Comparison of ENCODE assay signal across 10 mouse cellular contexts in the genomic region with DNA sequence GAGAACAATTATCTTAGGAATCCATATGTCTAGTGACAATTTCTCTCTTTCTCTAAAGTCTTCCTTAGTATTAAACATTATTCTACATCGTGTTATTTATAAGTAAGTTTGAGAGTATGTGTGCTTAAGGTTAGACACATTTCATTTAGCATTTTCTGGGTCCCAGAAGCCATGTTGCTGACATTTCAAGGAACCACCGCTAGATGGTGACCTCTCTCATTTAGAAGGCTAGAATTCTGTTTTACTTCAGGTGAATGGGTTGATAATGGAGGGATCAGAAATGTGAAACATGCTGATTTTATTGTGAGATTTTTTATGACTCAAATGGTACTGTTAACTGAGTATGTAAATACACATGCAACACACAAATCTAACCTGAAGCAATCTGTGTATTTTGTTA.
A peak's percentile ranks its signal among the peaks of the same experiment; 100 is the strongest.
DNase-seq lines count a peak whose midpoint lies in the region; ATAC-seq and TF ChIP-seq lines count a peak whose summit lies in the region.
"Had no signal": no experiment of that assay in that cellular context is flagged by ENCODE, and none has a peak within 500 bp of the region (broad histone marks: within the 10 kb centered on the region; RNA-seq: fewer than 3 reads in every experiment).

No protein-coding gene starts in this region.

- no peaks in the 10 kb centered on the region for H3K79me2 ChIP-seq in heart, adult 2 months (replicated peaks; ENCODE audit: control insufficient read depth, insufficient read depth, low read length)

- no peak for ATAC-seq in lung, embryonic 14.5 days (ENCODE audit: insufficient read depth)
- ATAC-seq in erythroblast, adult 5-6 weeks (replicated peaks; ENCODE audit: low FRiP score, poor library complexity, severe bottlenecking): no peak
- ATAC-seq: activated CD4-positive, CD25-positive, alpha-beta regulatory T cell, adult 4 months had no signal

- intact Hi-C loops in heart, adult 2 months (cut with DNase I): no loop called here

- TF ChIP-seq EP300 in heart, adult 2 months (IDR thresholded peaks at IDR 0.05; ENCODE audit: insufficient read depth, low read depth, low read length): no peak

- 11% methylated on average over 2 of the region's 2 CpGs for WGBS in heart, adult 2 months
- WGBS in lung, embryonic 14.5 days: 11% methylated on average over 2 of the region's 2 CpGs

- no peak overlapping the region for H3K9ac ChIP-seq in heart, adult 2 months (ENCODE audit: low read depth, low read length)
- H3K9ac ChIP-seq in lung, embryonic 14.5 days: no peak overlapping the region

- no peaks in the 10 kb centered on the region for H3K4me1 ChIP-seq in heart, adult 2 months (ENCODE audit: control insufficient read depth, insufficient read depth, low read length)
- no peaks in the 10 kb centered on the region for H3K4me1 ChIP-seq in lung, embryonic 14.5 days (ENCODE audit: insufficient read depth)

- no peak overlapping the region for H3K27ac ChIP-seq in heart, adult 2 months
- no peak overlapping the region for H3K27ac ChIP-seq in lung, embryonic 14.5 days (ENCODE audit: low read depth)

- H3K27me3 ChIP-seq in heart, adult 2 months (ENCODE audit: control insufficient read depth, insufficient read depth, low read length): no peaks in the 10 kb centered on the region
- H3K27me3 ChIP-seq in lung, embryonic 14.5 days (ENCODE audit: insufficient read depth, low read length): no peaks in the 10 kb centered on the region

- H3K4me2 ChIP-seq in lung, embryonic 14.5 days: no peak overlapping the region

- no peak for TF ChIP-seq POLR2A in heart, adult 2 months (IDR thresholded peaks at IDR 0.05; ENCODE audit: insufficient read depth, low read depth, low read length)

- no peak for DNase-seq in heart, adult 2 months
- DNase-seq in heart, adult 9 months (ENCODE audit: low spot score in 2 of 2): no peak
- DNase-seq in lung, embryonic 14.5 days: peak; percentile 60
- DNase-seq in lung, postnatal 4 days: no peak
- peak; percentile 22 for DNase-seq in MN1 (ENCODE audit: low spot score)
- peak; percentile 19 for DNase-seq in induced T-regulatory cell, adult 2 months (ENCODE audit: low read depth)
- no peak for DNase-seq in B cell, adult 2 months
- DNase-seq: lung, adult 18-20 months had no signal

- no peaks in the 10 kb centered on the region for H3K36me3 ChIP-seq in heart, adult 2 months (ENCODE audit: control insufficient read depth, insufficient read depth, low read length)
- H3K36me3 ChIP-seq in lung, embryonic 14.5 days (ENCODE audit: insufficient read depth): no peaks in the 10 kb centered on the region

- no peak overlapping the region for H3K4me3 ChIP-seq in heart, adult 2 months
- no peak overlapping the region for H3K4me3 ChIP-seq in lung, embryonic 14.5 days (ENCODE audit: low read depth, low read length)

- no peaks in the 10 kb centered on the region for H3K9me3 ChIP-seq in lung, embryonic 14.5 days (ENCODE audit: low read depth, low read length)

- TF ChIP-seq CTCF in heart, adult 2 months (IDR thresholded peaks at IDR 0.05): peak; percentile 63
- peak; percentile 65 for TF ChIP-seq CTCF in lung, embryonic 14.5 days (IDR thresholded peaks at IDR 0.05; ENCODE audit: low read depth)

Comparison
In these comparisons a context has a peak if more than half of its experiments do, and no peak if none do; other contexts are left out.
1. DNase-seq: peak in lung, embryonic 14.5 days (single experiment), MN1 (single experiment) and induced T-regulatory cell, adult 2 months (single experiment); none in heart, adult 2 months (0 of 2), heart, adult 9 months (0 of 2), lung, postnatal 4 days (0 of 2) and B cell, adult 2 months (0 of 2).